Mouse (Mus musculus) erythroblast, embryonic 14.5 days (primary cell): ENCODE data around the gene Kmt5b. TPM values are rescaled to one million over a fixed set of nuclear protein-coding genes. Genes with fewer than 3 reads are reported as not detected.

Source experiments
- H3K27me3 ChIP-seq: 2 replicates; pipeline ENCODE4 v1.6.1; 2012; ENCODE audit warnings: inconsistent platforms; ENCODE audit not compliant: control insufficient read depth
- H3K36me3 ChIP-seq: 2 replicates; pipeline ENCODE4 v1.6.1; 2012; ENCODE audit warnings: mild to moderate bottlenecking, inconsistent platforms; ENCODE audit not compliant: control insufficient read depth
- H3K4me1 ChIP-seq: 2 replicates; pipeline ENCODE4 v1.6.1; 2012; ENCODE audit warnings: inconsistent platforms; ENCODE audit not compliant: control insufficient read depth
- H3K4me3 ChIP-seq: replicated peaks from 2 replicates; pipeline ENCODE3; 2012; ENCODE audit warnings: moderate library complexity, mild to moderate bottlenecking, inconsistent platforms
- H3K9me3 ChIP-seq: 2 replicates; pipeline ENCODE4 v1.6.1; 2012; ENCODE audit warnings: low read length, inconsistent platforms, mixed read lengths; ENCODE audit not compliant: control insufficient read depth
- GATA1 ChIP-seq: IDR thresholded peaks from 2 replicates; pipeline ENCODE4 v1.6.1; 2012; ENCODE audit warnings: low read length, inconsistent platforms, mixed read lengths
- TAL1 ChIP-seq: IDR thresholded peaks from 3 replicates; pipeline ENCODE4 v1.6.1; 2012; ENCODE audit warnings: low read length, inconsistent platforms, mixed read lengths
- polyA plus RNA-seq: library from polyadenylated mRNA; stranded (reverse); fragments of >175 nt; gene quantifications from 2 replicates; pipeline ENCODE4 v1.2.3, GENCODE M21; 2012

The Kmt5b gene
- polyA plus RNA-seq, 1 experiment, result 0.52 TPM

- Histone ChIP-seq H3K36me3 (no peaks in the 10 kb centered on the region), H3K27me3 (no peaks in the 10 kb centered on the region), H3K9me3 (no peaks in the 10 kb centered on the region), H3K4me3 (no peak overlapping the region), H3K4me1 (peaks cover 38% of the 10 kb centered on the region)
- no peak for TF ChIP-seq GATA1
- TF ChIP-seq TAL1, result no peak
These were observed 67.1 kb downstream of the Kmt5b start for GRCm38 (mm10) chr19:3834301-3834700.

DNA sequence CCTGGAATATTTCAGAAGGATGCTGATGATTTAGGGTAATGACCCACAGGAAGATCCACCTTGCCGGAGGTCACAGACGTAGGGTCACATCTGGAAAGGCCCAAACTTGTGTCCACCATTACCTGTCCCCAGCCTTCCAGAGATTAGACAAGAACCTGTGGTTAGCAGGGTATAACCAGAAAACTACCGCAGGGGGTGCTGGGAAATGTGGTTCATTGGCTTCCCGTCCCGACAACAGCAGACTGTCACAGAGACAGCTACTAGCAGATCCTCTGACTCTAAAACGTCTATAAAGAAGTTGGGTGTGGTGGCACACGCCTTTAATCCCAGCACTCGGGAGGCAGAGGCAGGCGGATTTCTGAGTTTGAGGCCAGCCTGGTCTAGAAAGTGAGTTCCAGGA, 69.6 kb downstream of the Kmt5b start:
- Histone ChIP-seq H3K9me3 (no peaks in the 10 kb centered on the region), H3K36me3 (no peaks in the 10 kb centered on the region), H3K4me3 (no peak overlapping the region), H3K4me1 (peaks cover 26% of the 10 kb centered on the region), H3K27me3 (no peaks in the 10 kb centered on the region)
- no peak for TF ChIP-seq GATA1
- no peak for TF ChIP-seq TAL1

GRCm38 (mm10) chr19:3838931-3839330, 71.7 kb downstream of the Kmt5b start:
- Histone ChIP-seq H3K27me3 (no peaks in the 10 kb centered on the region), H3K36me3 (no peaks in the 10 kb centered on the region), H3K4me3 (no peak overlapping the region), H3K9me3 (no peaks in the 10 kb centered on the region), H3K4me1 (peaks cover 10% of the 10 kb centered on the region)
- no peak for TF ChIP-seq GATA1
- TF ChIP-seq TAL1, result no peak

DNA sequence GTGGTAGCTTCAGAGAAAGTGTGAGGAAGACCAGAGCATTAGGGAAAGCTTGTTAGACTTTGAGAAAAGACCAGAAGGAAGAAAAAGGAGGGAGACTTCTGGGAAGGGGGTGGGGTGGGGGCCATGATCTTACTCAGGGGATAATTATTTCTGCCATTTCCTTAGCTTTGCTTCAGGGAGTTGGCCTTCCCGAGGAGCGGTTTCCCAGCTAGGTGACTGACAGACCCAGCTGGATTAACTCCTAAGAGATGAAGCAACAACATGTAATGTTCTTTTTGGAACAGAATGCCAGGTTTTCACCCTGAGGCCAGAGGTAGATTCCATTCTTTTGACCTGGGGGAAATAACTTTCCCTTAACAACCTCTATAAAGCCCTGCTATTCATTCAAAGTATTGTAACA, 72.5 kb downstream of the Kmt5b start:
- Histone ChIP-seq H3K36me3 (no peaks in the 10 kb centered on the region), H3K4me3 (no peak overlapping the region), H3K4me1 (peaks cover 8% of the 10 kb centered on the region), H3K9me3 (no peaks in the 10 kb centered on the region), H3K27me3 (no peaks in the 10 kb centered on the region)
- TF ChIP-seq TAL1 (no peak), GATA1 (no peak)

DNA sequence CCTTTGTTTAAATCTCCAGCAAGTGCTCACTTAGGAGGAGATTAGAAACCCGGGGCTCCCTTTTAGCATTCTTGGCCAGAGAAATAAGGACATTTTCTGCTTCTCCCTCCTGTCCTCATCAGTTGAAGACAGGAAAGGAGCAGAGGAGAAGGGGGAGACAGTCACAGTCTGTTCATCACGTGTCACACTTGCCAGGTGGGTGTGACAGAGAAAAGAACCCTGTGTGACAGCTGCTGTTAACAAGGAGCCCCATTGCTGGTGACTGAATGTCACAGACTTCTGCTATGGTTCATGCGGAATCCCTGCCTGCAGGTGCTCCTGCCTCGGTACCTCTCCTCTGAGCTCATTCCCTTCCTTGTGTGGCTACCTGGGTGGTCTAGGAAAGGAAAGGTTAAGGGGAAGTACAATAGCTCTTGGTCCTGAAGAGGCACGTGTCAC, 73.0 kb downstream of the Kmt5b start:
- TF ChIP-seq TAL1, result no peak
- TF ChIP-seq GATA1, result no peak
- no peaks in the 10 kb centered on the region for H3K27me3 ChIP-seq

GRCm38 (mm10) chr19:3840685-3841084, 73.5 kb downstream of the Kmt5b start:
- TF ChIP-seq GATA1 (no peak), TAL1 (no peak)
- no peaks in the 10 kb centered on the region for H3K27me3 ChIP-seq
- H3K9me3 ChIP-seq, result no peaks in the 10 kb centered on the region
- H3K4me3 ChIP-seq, result no peak overlapping the region
- H3K36me3 ChIP-seq, result no peaks in the 10 kb centered on the region
- H3K4me1 ChIP-seq, result no peaks in the 10 kb centered on the region

More for the DNA sequence above, 73.0 kb downstream of the Kmt5b start:
- no peaks in the 10 kb centered on the region for H3K9me3 ChIP-seq
- peaks cover 2% of the 10 kb centered on the region for H3K4me1 ChIP-seq
- H3K4me3 ChIP-seq, result no peak overlapping the region
- H3K36me3 ChIP-seq, result no peaks in the 10 kb centered on the region

- H3K27me3 ChIP-seq, result no peaks in the 10 kb centered on the region
- H3K4me1 ChIP-seq, result no peaks in the 10 kb centered on the region
- no peaks in the 10 kb centered on the region for H3K9me3 ChIP-seq
- H3K4me3 ChIP-seq, result no peak overlapping the region
- no peaks in the 10 kb centered on the region for H3K36me3 ChIP-seq
- no peak for TF ChIP-seq GATA1
- TF ChIP-seq TAL1, result no peak
These were observed 75.3 kb downstream of the Kmt5b start for GRCm38 (mm10) chr19:3842359-3843148.

- H3K9me3 ChIP-seq, result no peaks in the 10 kb centered on the region
- no peaks in the 10 kb centered on the region for H3K36me3 ChIP-seq
- no peak for TF ChIP-seq TAL1
- TF ChIP-seq GATA1, result no peak
- H3K27me3 ChIP-seq, result no peaks in the 10 kb centered on the region
- H3K4me1 ChIP-seq, result no peaks in the 10 kb centered on the region
- H3K4me3 ChIP-seq, result no peak overlapping the region
These were observed 76.4 kb downstream of the Kmt5b start for GRCm38 (mm10) chr19:3843629-3844028.

- peaks cover 1% of the 10 kb centered on the region for H3K4me1 ChIP-seq
- no peaks in the 10 kb centered on the region for H3K9me3 ChIP-seq
- TF ChIP-seq TAL1 (no peak), GATA1 (no peak)
- H3K4me3 ChIP-seq, result no peak overlapping the region
- no peaks in the 10 kb centered on the region for H3K36me3 ChIP-seq
- H3K27me3 ChIP-seq, result no peaks in the 10 kb centered on the region
These were observed 77.6 kb downstream of the Kmt5b start for GRCm38 (mm10) chr19:3844836-3845235.
